Mouse (Mus musculus) B cell, adult (primary cell): Measurements from ENCODE around the gene Cotl1. TPM values are rescaled to one million over a fixed set of nuclear protein-coding genes. Genes with fewer than 3 reads are reported as not detected.

ENCODE experiments used
- total RNA-seq: library from RNA; stranded (reverse); gene quantifications from 4 replicates; pipeline ENCODE4 v1.2.4, GENCODE M21; 2023; ENCODE audit not compliant: inconsistent age

Cotl1 gene
- total RNA-seq: 395 to 421 TPM (median 401 TPM) in 4 replicates

DNA sequence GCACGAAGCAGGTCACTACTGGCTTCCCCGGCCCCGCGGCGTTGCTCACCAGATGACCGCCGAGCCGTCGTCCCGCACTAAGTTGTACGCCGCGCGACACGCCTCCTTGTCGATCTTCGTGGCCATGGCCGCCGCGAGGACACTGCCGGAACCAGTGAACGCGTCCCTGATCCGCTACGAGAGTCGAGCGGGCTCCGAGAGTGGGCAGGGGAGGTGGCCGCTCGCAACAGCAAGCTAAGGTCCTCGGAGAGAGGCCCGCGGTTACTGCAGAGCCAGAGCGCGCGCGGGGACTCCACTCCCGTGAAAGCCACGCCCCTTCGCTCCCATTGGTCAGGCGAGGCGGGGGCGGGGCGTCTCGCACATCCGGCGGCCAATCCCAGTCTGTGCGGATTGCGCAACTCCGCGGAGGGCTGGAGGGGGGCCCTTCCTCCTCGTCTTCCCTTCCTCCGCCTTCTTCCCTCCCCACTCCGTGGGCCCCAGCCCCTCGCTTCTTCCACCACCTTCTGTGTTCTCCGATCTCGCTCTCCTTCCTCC, at the start of gene Cotl1:
TSS of gene Cotl1 (minus strand) at position 270 of the 534 bp plus-strand sequence.

DNA sequence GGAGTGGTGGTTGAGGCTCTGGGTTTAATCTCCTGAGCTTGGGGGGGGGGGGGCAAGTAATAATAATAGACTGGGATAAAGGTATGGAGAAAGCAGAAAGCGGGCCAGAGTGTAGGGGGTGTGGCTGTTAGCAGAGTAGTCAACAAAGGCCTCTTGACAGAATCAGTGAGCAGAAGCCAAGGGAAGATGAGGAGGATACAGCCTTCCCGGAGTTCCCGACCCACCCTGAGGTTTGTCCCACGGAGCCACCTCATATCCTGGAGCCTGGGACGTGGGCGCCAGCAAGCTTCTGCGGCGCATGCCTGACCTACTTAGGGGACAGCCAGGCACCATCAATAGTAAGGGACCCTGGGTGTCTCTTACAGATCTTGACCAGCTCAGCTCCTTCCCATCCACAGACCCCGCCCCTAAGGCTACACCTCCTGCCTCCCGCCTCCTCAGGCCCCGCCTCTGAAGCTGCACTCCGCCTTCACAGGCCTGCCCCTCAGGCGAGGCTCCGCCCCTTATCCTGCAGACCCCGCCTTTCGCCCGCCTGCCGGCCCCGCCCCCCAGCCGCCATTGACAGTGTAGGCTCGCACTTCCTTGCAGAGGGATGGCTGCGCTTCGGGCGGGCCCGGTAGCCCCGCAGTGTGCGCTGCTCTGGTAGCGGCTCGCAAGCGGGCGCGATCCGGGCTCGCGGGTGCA, 21.5 kb upstream of the Cotl1 start, which contains the start of gene Klhl36:
TSS of gene Klhl36 (plus strand) at position 561 of the 684 bp plus-strand sequence.

DNA sequence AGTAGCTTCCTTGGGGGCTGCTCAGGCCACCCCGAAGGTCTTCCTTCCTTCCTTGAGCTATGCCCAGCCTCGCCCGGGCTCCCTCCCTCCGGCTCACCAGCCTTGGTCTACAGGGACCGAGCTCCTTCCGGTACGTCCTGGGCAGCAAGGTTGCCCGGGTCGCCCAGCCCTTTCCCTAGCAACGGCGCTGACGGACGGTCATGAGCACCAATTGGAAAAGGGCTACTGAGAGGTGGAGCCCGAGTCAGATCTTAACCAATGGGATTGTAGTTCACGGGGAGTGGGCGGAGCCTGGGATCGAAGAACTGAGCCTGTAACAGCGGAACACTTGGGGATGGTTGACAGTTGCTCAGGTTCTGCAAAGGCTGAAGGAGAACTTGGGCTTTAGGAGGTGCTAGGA, 62.1 kb downstream of the Cotl1 start, which contains the start of gene Tldc1:
TSS of gene Tldc1 (minus strand) at position 154 of the 400 bp plus-strand sequence.

Other genes with a start within 250 kb of the Cotl1 start
- gene Taf1c, start 235.3 kb downstream of the Cotl1 start, total RNA-seq: 19.2 to 21.4 TPM (median 20.7 TPM) in 4 replicates
- not detected in 4 replicates for gene Adad2, start 227.8 kb downstream of the Cotl1 start, total RNA-seq
- not detected in 4 replicates for gene Kcng4, start 204.9 kb downstream of the Cotl1 start, total RNA-seq
- gene Wfdc1, start 174.2 kb downstream of the Cotl1 start, total RNA-seq: not detected in 4 replicates
- gene Atp2c2, start 140.5 kb downstream of the Cotl1 start, total RNA-seq: not detected in 4 replicates
- gene Tldc1, start 62.1 kb downstream of the Cotl1 start, total RNA-seq: 4.3 to 5.9 TPM (median 5.5 TPM) in 4 replicates
- gene Klhl36, start 21.7 kb upstream of the Cotl1 start, total RNA-seq: 11.0 to 13.1 TPM (median 12.7 TPM) in 4 replicates
- gene Usp10, start 69.8 kb upstream of the Cotl1 start, total RNA-seq: 83.7 to 118 TPM (median 97.4 TPM) in 4 replicates
- gene Gm20388, start 70.3 kb upstream of the Cotl1 start, total RNA-seq: 3.3 to 8.3 TPM (median 6.7 TPM) in 4 replicates
- 0.13 TPM in 1 of 4 replicates, not detected in the others for gene Crispld2, start 151.9 kb upstream of the Cotl1 start, total RNA-seq